Mouse (Mus musculus) adrenal gland, adult 8-10 months (tissue): Measurements from ENCODE around the gene Alkbh4. TPM values are rescaled to one million over a fixed set of nuclear protein-coding genes. Genes with fewer than 3 reads are reported as not detected.
"Not testable (repeated sequence)": the region's sequence is repeated elsewhere in the genome, so short reads cannot be mapped to it uniquely, and the experiment has no call there.

Source experiments
- DNase-seq: peaks from one replicate; pipeline ENCODE4 v3.0.0; 2022
- total RNA-seq, 4 experiments: library from RNA; stranded (reverse); gene quantifications; 2 replicates each; pipeline ENCODE4 v1.2.4; 2022

Alkbh4 gene
- total RNA-seq, 4 experiments from 2014 or later, result 8.3 to 11.1 (median 8.7) TPM

- DNase-seq, result no peak
Measured at GRCm38 (mm10) chr5:136143161-136143755, 7.3 kb downstream of the Alkbh4 start.

- no peak for DNase-seq
Measured at GRCm38 (mm10) chr5:136144606-136145430, 8.9 kb downstream of the Alkbh4 start.

GRCm38 (mm10) chr5:136146936-136147335 is 11.0 kb downstream of the Alkbh4 start:
- DNase-seq, result no peak

- DNase-seq, result no peak
Measured at GRCm38 (mm10) chr5:136147704-136148103, 11.8 kb downstream of the Alkbh4 start.

- DNase-seq, result not testable (repeated sequence)
Measured at GRCm38 (mm10) chr5:136149134-136149576, 13.2 kb downstream of the Alkbh4 start.

- no peak for DNase-seq
Measured at GRCm38 (mm10) chr5:136152365-136152764, 16.4 kb downstream of the Alkbh4 start.

- DNase-seq, result no peak
Measured at GRCm38 (mm10) chr5:136155399-136155798, 19.5 kb downstream of the Alkbh4 start.

GRCm38 (mm10) chr5:136160084-136160483 is 24.1 kb downstream of the Alkbh4 start:
- DNase-seq, result not testable (repeated sequence)

GRCm38 (mm10) chr5:136163807-136164474 is 28.0 kb downstream of the Alkbh4 start:
- no peak for DNase-seq

- DNase-seq, result no peak
Measured at GRCm38 (mm10) chr5:136165246-136165645, 29.3 kb downstream of the Alkbh4 start.

- no peak for DNase-seq
Measured at GRCm38 (mm10) chr5:136167296-136167695, 31.4 kb downstream of the Alkbh4 start.

- DNase-seq, result no peak
Measured at GRCm38 (mm10) chr5:136168071-136168470, 32.1 kb downstream of the Alkbh4 start.

GRCm38 (mm10) chr5:136169626-136170511 is 33.9 kb downstream of the Alkbh4 start:
- DNase-seq, result no peak

GRCm38 (mm10) chr5:136170512-136171362 is 34.8 kb downstream of the Alkbh4 start, which contains the start of gene Orai2:
Gene Orai2, minus strand, starts transcription at chr5:136170713.
- DNase-seq, result peak; percentile 55

GRCm38 (mm10) chr5:136171363-136172341 is 35.7 kb downstream of the Alkbh4 start:
- no peak for DNase-seq

GRCm38 (mm10) chr5:136172939-136173338 is 37.0 kb downstream of the Alkbh4 start:
- no peak for DNase-seq

GRCm38 (mm10) chr5:136173606-136174463 is 37.9 kb downstream of the Alkbh4 start:
- no peak for DNase-seq

- DNase-seq, result no peak
Measured at GRCm38 (mm10) chr5:136179594-136179993, 43.6 kb downstream of the Alkbh4 start.

GRCm38 (mm10) chr5:136181197-136181596 is 45.3 kb downstream of the Alkbh4 start:
- no peak for DNase-seq
